Mouse (Mus musculus): ENCODE results near the gene Srpk3.

DNA sequence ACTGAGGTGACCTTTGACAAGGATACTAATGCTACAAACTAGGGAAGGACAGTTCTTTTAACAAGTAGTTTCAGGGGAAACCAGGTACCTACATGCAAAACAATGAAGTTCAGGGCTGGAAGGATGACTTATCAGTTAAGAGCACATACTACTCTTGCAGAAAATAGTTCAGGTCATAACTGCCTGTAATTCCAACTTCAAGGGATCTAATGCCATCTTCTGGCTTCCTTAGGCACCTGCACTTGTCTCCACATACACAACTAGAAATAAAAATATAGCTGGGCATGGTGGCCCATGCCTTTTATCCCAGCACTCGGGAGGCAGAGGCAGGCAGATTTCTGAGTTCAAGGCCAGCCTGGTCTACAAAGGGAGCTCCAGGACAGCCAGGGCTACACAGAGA, 25.2 kb upstream of the Srpk3 start:
- TF ChIP-seq POLR2A (IDR thresholded peaks at IDR 0.05; ENCODE audit: low read depth, low read length): no peak
- no peak for TF ChIP-seq CTCF (conservative IDR thresholded peaks at IDR 0.05; ENCODE audit: insufficient read depth, insufficient read length, low read depth, low read length)
